Mouse (Mus musculus): ENCODE measurements at regions not wholly inside any gene's neighbourhood (a gene's known extent, or its start where the extent isn't known, plus 50 kb on each side); places are given as distances from the start of the nearest gene placed in this dataset.

GRCm38 (mm10) chr16:62648326-62648725 lies 138.3 kb downstream of the Nsun3 start:
- TF ChIP-seq POU5F1 (IDR thresholded peaks at IDR 0.05; ENCODE audit: borderline replicate concordance, low read length) (no peak), CTCF (conservative IDR thresholded peaks at IDR 0.05; ENCODE audit: low read length) (no peak)
